Mouse (Mus musculus) brain, embryonic 14.5 days (tissue): Measurements from ENCODE around the gene Ccnt2.

ENCODE experiments used
- CTCF ChIP-seq: fragments of 200-500 bp; IDR thresholded peaks from 2 replicates; pipeline ENCODE4 v1.5.1; 2012; ENCODE audit warnings: inconsistent platforms, mild to moderate bottlenecking, moderate library complexity, borderline replicate concordance; ENCODE audit not compliant: insufficient read depth, insufficient read length; ENCODE audit errors: extremely low read depth
- POLR2A ChIP-seq: fragments of 200-500 bp; IDR thresholded peaks from 2 replicates; pipeline ENCODE4 v1.6.1; 2012; ENCODE audit warnings: mild to moderate bottlenecking, inconsistent platforms, borderline replicate concordance; ENCODE audit not compliant: poor library complexity, insufficient read depth, insufficient read length, severe bottlenecking; ENCODE audit errors: extremely low read depth

DNA sequence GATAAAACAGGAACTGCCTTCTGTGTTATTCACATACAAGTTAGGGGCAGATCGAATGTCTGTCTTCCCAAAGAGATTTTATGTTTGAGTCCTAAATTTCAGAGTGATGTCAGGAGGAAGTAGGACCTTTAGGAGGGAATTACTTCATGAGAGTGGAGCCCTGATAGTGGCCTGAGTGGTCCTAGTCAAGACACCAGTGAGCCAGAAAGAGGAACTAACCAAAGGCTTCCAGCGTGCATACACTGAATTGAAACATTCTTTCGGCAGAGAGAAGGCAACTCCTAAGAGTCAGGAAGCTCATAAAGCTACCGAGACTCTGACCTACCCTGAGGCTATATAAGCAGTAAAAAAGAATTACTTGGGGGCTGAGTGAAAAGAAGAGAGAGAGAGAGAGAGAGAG is 62.7 kb downstream of the Ccnt2 start:
- TF ChIP-seq CTCF: no peak
- no peak for TF ChIP-seq POLR2A
